Mouse (Mus musculus) adrenal gland, postnatal 36 days (tissue): ENCODE data around the gene Rfx1. TPM values are rescaled to one million over a fixed set of nuclear protein-coding genes. Genes with fewer than 3 reads are reported as not detected.

Source experiments
- DNase-seq, 2 experiments: peaks; one replicate each; pipeline ENCODE4 v3.0.0; 2021; ENCODE audit warnings: mixed read lengths in 1 of 2
- total RNA-seq, 2 experiments: library from RNA; stranded (reverse); gene quantifications; 2 replicates each; pipeline ENCODE4 v1.2.3; 2021

The Rfx1 gene
- total RNA-seq, 2 experiments from 2014 or later = 13.2 to 19.9 TPM

GRCm38 (mm10) chr8:84060245-84060644, 6.4 kb upstream of the Rfx1 start:
- no peak for DNase-seq

- DNase-seq = no peak
Measured at GRCm38 (mm10) chr8:84063861-84064610, 2.6 kb upstream of the Rfx1 start.

GRCm38 (mm10) chr8:84065037-84065436, 1.6 kb upstream of the Rfx1 start, which contains the start of gene Gm10643:
Gene Gm10643, minus strand, starts transcription at chr8:84065137.
- DNase-seq = no peak

- DNase-seq = no peak
Measured at GRCm38 (mm10) chr8:84065457-84066072, 1.1 kb upstream of the Rfx1 start.

- DNase-seq = peak; percentile 98 to 99
Measured at GRCm38 (mm10) chr8:84067047-84067573, 476 bp downstream of the Rfx1 start.

GRCm38 (mm10) chr8:84067911-84068310, 1.3 kb downstream of the Rfx1 start:
- DNase-seq = no peak

- peak; percentile 37 to 64 for DNase-seq
Measured at GRCm38 (mm10) chr8:84068316-84069035, 1.8 kb downstream of the Rfx1 start.

GRCm38 (mm10) chr8:84069169-84069568, 2.5 kb downstream of the Rfx1 start:
- no peak for DNase-seq

- DNase-seq = no peak
Measured at GRCm38 (mm10) chr8:84069750-84070149, 3.1 kb downstream of the Rfx1 start.

- no peak for DNase-seq
Measured at GRCm38 (mm10) chr8:84070241-84070640, 3.6 kb downstream of the Rfx1 start.

- DNase-seq = no peak
Measured at GRCm38 (mm10) chr8:84070667-84071066, 4.0 kb downstream of the Rfx1 start.

GRCm38 (mm10) chr8:84071921-84072320, 5.3 kb downstream of the Rfx1 start:
- DNase-seq = no peak

- DNase-seq = no peak
Measured at GRCm38 (mm10) chr8:84072321-84072720, 5.7 kb downstream of the Rfx1 start.

- DNase-seq = no peak
Measured at GRCm38 (mm10) chr8:84073230-84073976, 6.8 kb downstream of the Rfx1 start.

- DNase-seq = no peak
Measured at GRCm38 (mm10) chr8:84076412-84076811, 9.8 kb downstream of the Rfx1 start.

- DNase-seq = no peak
Measured at GRCm38 (mm10) chr8:84076849-84077248, 10.2 kb downstream of the Rfx1 start.

- no peak for DNase-seq
Measured at GRCm38 (mm10) chr8:84079206-84079605, 12.6 kb downstream of the Rfx1 start.

- DNase-seq = peak; percentile 47 to 62
Measured at GRCm38 (mm10) chr8:84083829-84084241, 17.2 kb downstream of the Rfx1 start.

- DNase-seq = no peak
Measured at GRCm38 (mm10) chr8:84084341-84085115, 17.9 kb downstream of the Rfx1 start.

GRCm38 (mm10) chr8:84087156-84087555, 20.5 kb downstream of the Rfx1 start:
- DNase-seq = no peak

GRCm38 (mm10) chr8:84087821-84088220, 21.2 kb downstream of the Rfx1 start:
- no peak for DNase-seq
